In the genomic region with DNA sequence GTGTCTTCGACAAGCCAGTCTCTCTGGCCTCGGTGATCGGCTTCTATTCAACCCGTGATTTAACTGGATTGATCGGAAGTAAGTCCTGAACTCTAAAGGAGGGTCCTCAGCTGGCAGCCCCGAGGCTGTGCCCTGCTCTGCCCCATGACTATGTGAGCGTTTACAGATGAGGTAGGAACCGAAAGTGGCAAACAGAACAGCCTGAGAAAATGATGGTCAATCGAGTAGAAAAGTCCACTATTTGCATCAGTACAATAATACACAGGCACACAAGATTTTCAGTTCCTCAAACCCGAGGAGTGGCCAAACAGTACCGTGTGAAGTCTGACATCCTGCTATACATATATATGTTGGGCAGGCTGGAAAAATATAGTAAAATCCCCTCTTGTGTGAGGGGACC, we compare ENCODE assay signal across 30 mouse cellular contexts.
DNase-seq lines count a peak whose midpoint lies in the region; ATAC-seq and TF ChIP-seq lines count a peak whose summit lies in the region.
"Had no signal": no experiment of that assay in that cellular context is flagged by ENCODE, and none has a peak within 500 bp of the region (broad histone marks: within the 10 kb centered on the region; RNA-seq: fewer than 3 reads in every experiment).

No protein-coding gene starts in this region.

- TF ChIP-seq CTCF in lung, postnatal 0 days (IDR thresholded peaks at IDR 0.05), result no peak
- no peak for TF ChIP-seq CTCF in E14TG2a.4 (conservative IDR thresholded peaks at IDR 0.05; ENCODE audit: low read length)
- TF ChIP-seq CTCF in hindbrain, postnatal 0 days (IDR thresholded peaks at IDR 0.05; ENCODE audit: low read depth), result no peak

- H3K9ac ChIP-seq in lung, postnatal 0 days (replicated peaks; ENCODE audit: low read depth), result no peak overlapping the region
- no peak overlapping the region for H3K9ac ChIP-seq in hindbrain, postnatal 0 days (replicated peaks; ENCODE audit: low read length)
- H3K9ac ChIP-seq: embryonic facial prominence, embryonic 15.5 days; forebrain, embryonic 13.5 days; heart, embryonic 12.5 days; hindbrain, embryonic 13.5 days; liver, embryonic 15.5 days; lung, embryonic 15.5 days; midbrain, embryonic 15.5 days; neural tube, embryonic 12.5 days had no signal

- no peaks in the 10 kb centered on the region for H3K4me1 ChIP-seq in lung, postnatal 0 days (ENCODE audit: insufficient read depth, low read depth, low read length)
- peaks cover 90% of the 10 kb centered on the region for H3K4me1 ChIP-seq in E14TG2a.4 (replicated peaks; ENCODE audit: low read depth, low read length)
- H3K4me1 ChIP-seq in hindbrain, postnatal 0 days (ENCODE audit: insufficient read depth, low read length), result peaks cover 8% of the 10 kb centered on the region; the same call in 1 of the 2 replicates
- H3K4me1 ChIP-seq: liver, embryonic 15.5 days had no signal

- DNase-seq in lung, postnatal 36 days, result peak; percentile 15
- no peak for DNase-seq in lung, postnatal 0 days (ENCODE audit: low spot score)
- DNase-seq in spleen, postnatal 36 days (ENCODE audit: low spot score in 2 of 2), result peak; percentile 80 to 86
- DNase-seq in urinary bladder, adult 2 months (ENCODE audit: low spot score), result no peak
- DNase-seq in thymus, adult 18-20 months, result no peak
- no peak for DNase-seq in hindbrain, postnatal 0 days (ENCODE audit: low spot score)
- DNase-seq: adrenal gland, postnatal 10 days; cerebellum, adult 2 months; cerebellum, postnatal 14 days; gastrocnemius, postnatal 10 days; heart, postnatal 4 days; kidney, adult 11 months; kidney, postnatal 36 days; layer of hippocampus, postnatal 36 days; right cerebral cortex, postnatal 4 days; thymus, postnatal 4 days had no signal

- no peak for ATAC-seq in lung, postnatal 0 days
- peak; percentile 80 for ATAC-seq in neutrophil, adult 5-6 weeks (ENCODE audit: extremely low read depth, insufficient number of reproducible peaks, low FRiP score, poor library complexity, severe bottlenecking)
- no peak for ATAC-seq in hindbrain, postnatal 0 days
- ATAC-seq: forebrain, embryonic 13.5 days; inflammation-experienced regulatory T-cells, adult 6 months; midbrain, embryonic 15.5 days; Patski had no signal

- no peak for TF ChIP-seq EP300 in lung, postnatal 0 days (IDR thresholded peaks at IDR 0.05)

- H3K27ac ChIP-seq in lung, postnatal 0 days (ENCODE audit: low read length), result no peak overlapping the region
- H3K27ac ChIP-seq in hindbrain, postnatal 0 days, result no peak overlapping the region
- H3K27ac ChIP-seq: embryonic facial prominence, embryonic 15.5 days; forebrain, embryonic 13.5 days; layer of hippocampus, adult 2 months; liver, embryonic 15.5 days; lung, embryonic 15.5 days; midbrain, embryonic 15.5 days; neural tube, embryonic 12.5 days had no signal

- no peaks in the 10 kb centered on the region for H3K36me3 ChIP-seq in lung, postnatal 0 days (ENCODE audit: insufficient read depth, low read length)
- no peaks in the 10 kb centered on the region for H3K36me3 ChIP-seq in E14TG2a.4 (ENCODE audit: insufficient read depth, low read length)
- no peaks in the 10 kb centered on the region for H3K36me3 ChIP-seq in hindbrain, postnatal 0 days (ENCODE audit: insufficient read depth, low read length)
- H3K36me3 ChIP-seq: embryonic facial prominence, embryonic 15.5 days; heart, embryonic 12.5 days; hindbrain, embryonic 13.5 days; liver, embryonic 15.5 days; lung, embryonic 15.5 days; midbrain, embryonic 15.5 days; neural tube, embryonic 12.5 days had no signal

- H3K27me3 ChIP-seq in lung, postnatal 0 days (replicated peaks; ENCODE audit: insufficient read depth, low read length), result no peaks in the 10 kb centered on the region
- H3K27me3 ChIP-seq in E14TG2a.4 (ENCODE audit: insufficient read depth, low read length), result no peaks in the 10 kb centered on the region
- H3K27me3 ChIP-seq in hindbrain, postnatal 0 days (ENCODE audit: insufficient read depth, low read length), result no peaks in the 10 kb centered on the region
- H3K27me3 ChIP-seq: embryonic facial prominence, embryonic 15.5 days; heart, embryonic 12.5 days; hindbrain, embryonic 13.5 days; liver, embryonic 15.5 days; lung, embryonic 15.5 days; midbrain, embryonic 15.5 days; neural tube, embryonic 12.5 days; Patski had no signal

- no peak overlapping the region for H3K4me3 ChIP-seq in lung, postnatal 0 days (ENCODE audit: low read depth, low read length)
- H3K4me3 ChIP-seq in E14TG2a.4 (replicated peaks; ENCODE audit: low read length), result 0 out of 2 replicates have a peak overlapping the region, but pooled peaks have one; percentile 0
- H3K4me3 ChIP-seq in hindbrain, postnatal 0 days (ENCODE audit: low read length), result no peak overlapping the region
- H3K4me3 ChIP-seq: embryonic facial prominence, embryonic 15.5 days; forebrain, embryonic 13.5 days; heart, embryonic 12.5 days; hindbrain, embryonic 13.5 days; layer of hippocampus, adult 2 months; liver, embryonic 15.5 days; lung, embryonic 15.5 days; midbrain, embryonic 15.5 days; myocyte; neural tube, embryonic 12.5 days had no signal

- WGBS in lung, postnatal 0 days, result 78% methylated on average over 11 of the region's 11 CpGs
- 74% methylated on average over 11 of the region's 11 CpGs for WGBS in hindbrain, postnatal 0 days

- no peak overlapping the region for H3K4me2 ChIP-seq in lung, postnatal 0 days (replicated peaks; ENCODE audit: low read depth, low read length)
- H3K4me2 ChIP-seq in hindbrain, postnatal 0 days (ENCODE audit: low read depth, low read length), result no peak overlapping the region
- H3K4me2 ChIP-seq: embryonic facial prominence, embryonic 15.5 days; forebrain, embryonic 13.5 days; heart, embryonic 12.5 days; hindbrain, embryonic 13.5 days; liver, embryonic 15.5 days; lung, embryonic 15.5 days; midbrain, embryonic 15.5 days; neural tube, embryonic 12.5 days had no signal

- no peaks in the 10 kb centered on the region for H3K9me3 ChIP-seq in lung, postnatal 0 days (ENCODE audit: low read length)
- H3K9me3 ChIP-seq in E14TG2a.4 (ENCODE audit: low read length), result no peaks in the 10 kb centered on the region
- no peaks in the 10 kb centered on the region for H3K9me3 ChIP-seq in hindbrain, postnatal 0 days (ENCODE audit: low read length)
- H3K9me3 ChIP-seq: embryonic facial prominence, embryonic 15.5 days; forebrain, embryonic 13.5 days; heart, embryonic 12.5 days; hindbrain, embryonic 13.5 days; liver, embryonic 15.5 days; lung, embryonic 15.5 days; midbrain, embryonic 15.5 days; neural tube, embryonic 12.5 days had no signal

Comparison
In these comparisons a context has a peak if more than half of its experiments do, and no peak if none do; other contexts are left out.
1. DNase-seq: peak in lung, postnatal 36 days (single experiment) and spleen, postnatal 36 days (2 of 2); none in lung, postnatal 0 days (single experiment), urinary bladder, adult 2 months (single experiment), thymus, adult 18-20 months (0 of 2) and hindbrain, postnatal 0 days (single experiment).